Mouse (Mus musculus): Measurements from ENCODE around the gene Pdk1.

The Pdk1 gene

DNA sequence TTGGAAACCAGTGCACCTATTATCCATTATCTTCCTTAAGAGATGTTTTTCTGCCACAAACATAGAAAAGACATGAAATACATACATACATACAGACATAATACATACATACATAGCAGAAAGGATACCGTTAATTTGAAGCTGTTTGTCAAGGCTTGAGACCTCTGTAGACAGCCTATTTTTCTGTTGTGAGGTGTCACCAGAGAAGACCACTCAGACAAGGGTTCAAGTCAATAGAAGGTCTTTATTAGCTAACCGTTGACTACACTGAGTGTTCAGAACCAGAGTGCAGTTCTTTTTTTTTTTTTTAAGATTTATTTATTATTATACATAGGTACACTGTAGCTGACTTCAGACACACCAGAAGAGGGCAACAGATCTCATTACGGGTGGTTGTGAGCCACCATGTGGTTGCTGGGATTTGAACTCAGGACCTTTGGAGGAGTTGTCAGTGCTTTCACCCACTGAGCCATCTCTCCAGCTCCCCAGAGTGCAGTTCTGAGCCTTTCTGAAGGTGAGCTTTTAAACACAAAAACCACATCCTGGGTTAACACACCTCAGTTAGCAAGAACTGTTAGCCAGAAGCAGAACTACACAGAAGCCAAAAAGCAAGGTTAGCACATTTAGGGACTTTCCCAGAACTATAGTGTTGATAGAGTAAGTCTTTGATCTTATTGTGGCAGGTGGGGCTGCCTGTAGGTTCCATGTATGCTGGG, 68.1 kb downstream of the Pdk1 start:
- DNase-seq, result no peak

DNA sequence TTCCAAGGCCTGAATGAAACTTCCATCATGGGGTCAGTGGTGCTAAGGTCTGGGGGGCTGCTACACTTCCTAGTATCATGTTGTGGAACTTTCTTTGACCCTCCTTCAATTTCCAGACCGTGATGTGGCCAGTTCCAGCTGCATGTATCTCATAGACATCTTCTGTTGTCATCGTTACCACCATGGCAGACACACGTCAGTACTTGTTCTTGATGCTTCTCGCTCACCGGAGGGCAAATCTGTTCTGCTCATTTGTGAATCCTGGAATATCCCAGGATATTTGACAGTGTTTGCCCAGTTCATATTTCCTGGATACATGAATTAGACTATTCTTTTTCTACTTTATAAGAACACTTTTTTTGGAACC, 68.7 kb downstream of the Pdk1 start:
- DNase-seq, result no peak

DNA sequence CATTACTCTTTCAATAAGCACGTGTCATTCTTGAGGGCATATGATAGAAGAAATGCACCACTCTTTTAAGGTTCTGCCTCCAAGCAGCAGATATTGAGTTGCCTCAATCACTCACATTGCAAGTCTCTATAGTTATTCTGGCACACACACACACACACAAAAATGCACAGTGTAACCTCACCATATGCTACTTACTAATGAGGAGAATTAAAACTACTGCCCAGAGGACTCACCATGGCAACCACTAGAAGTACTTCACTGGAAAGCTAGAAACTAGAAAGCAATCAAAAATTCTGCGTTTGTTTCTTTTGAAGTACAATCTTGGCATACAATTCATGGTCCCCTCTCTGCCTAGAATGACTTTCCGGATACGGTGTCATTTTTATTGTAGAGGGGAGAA, 78.2 kb downstream of the Pdk1 start:
- DNase-seq, result no peak

Measured in kidney, adult 18-20 months (tissue).